Mouse (Mus musculus) lung, embryonic 14.5 days (tissue): ENCODE data around the gene Lrch3. TPM values are rescaled to one million over a fixed set of nuclear protein-coding genes. Genes with fewer than 3 reads are reported as not detected.
"Not testable (repeated sequence)": the region's sequence is repeated elsewhere in the genome, so short reads cannot be mapped to it uniquely, and the experiment has no call there.

Experiments
- ATAC-seq: fragments of 200-750 bp; cut with Nextera tagmentation; 2 replicates; pipeline ENCODE4 v1.8.0; 2017; ENCODE audit warnings: mild to moderate bottlenecking, moderate TSS enrichment, moderate library complexity; ENCODE audit not compliant: insufficient read depth
- DNase-seq: peaks from one replicate; pipeline ENCODE4 v3.0.0-alpha.2; 2015
- H3K27ac ChIP-seq: fragments of 300-500 bp; sonication (generic); 2 replicates; pipeline ENCODE4 v1.5.1; 2014; ENCODE audit warnings: low read depth, mild to moderate bottlenecking, moderate library complexity
- H3K27me3 ChIP-seq: fragments of 300-500 bp; sonication (generic); 2 replicates; pipeline ENCODE4 v1.6.1; 2014; ENCODE audit warnings: low read length, control low read depth; ENCODE audit not compliant: insufficient read depth
- H3K36me3 ChIP-seq: fragments of 300-500 bp; sonication (generic); 2 replicates; pipeline ENCODE4 v1.6.1; 2014; ENCODE audit warnings: control low read depth; ENCODE audit not compliant: insufficient read depth
- H3K4me1 ChIP-seq: fragments of 300-500 bp; sonication (generic); 2 replicates; pipeline ENCODE4 v1.6.1; 2014; ENCODE audit warnings: antibody characterized with exemption, control low read depth; ENCODE audit not compliant: insufficient read depth
- H3K4me2 ChIP-seq: fragments of 300-500 bp; sonication (generic); 2 replicates; pipeline ENCODE4 v1.6.1; 2014; ENCODE audit warnings: mild to moderate bottlenecking
- H3K4me3 ChIP-seq: fragments of 300-500 bp; sonication (generic); 2 replicates; pipeline ENCODE4 v1.5.1; 2014; ENCODE audit warnings: low read depth, low read length
- H3K9ac ChIP-seq: fragments of 300-500 bp; sonication (generic); 2 replicates; pipeline ENCODE4 v1.6.1; 2014
- H3K9me3 ChIP-seq: fragments of 300-500 bp; sonication (generic); 2 replicates; pipeline ENCODE4 v1.6.1; 2016; ENCODE audit warnings: low read depth, low read length, control low read depth
- CTCF ChIP-seq: IDR thresholded peaks from 2 replicates; pipeline ENCODE4 v1.5.1; 2016; ENCODE audit warnings: antibody characterized with exemption, low read depth
- WGBS: fragments of 180-500 bp; shearing (Covaris S2); extraction: QIAGEN DNeasy Blood & Tissue Kit; methylation state at CpG from one replicate; pipeline ENCODE4 v1.1.7; 2014; 5-methylcytosine and 5-hydroxymethylcytosine counted together
- polyA plus RNA-seq: library from polyadenylated mRNA; unstranded; fragments of >200 nt; fragmentation: Nextera tagmentation; extraction: Ambion mirVana; gene quantifications from 2 replicates; pipeline ENCODE4 v1.2.1, GENCODE M21; 2014

The Lrch3 gene
- polyA plus RNA-seq, 1 experiment from 2014 or later = 26.9 TPM

GRCm38 (mm10) chr16:32913212-32913611, 688 bp upstream of the Lrch3 start:
- no peaks in the 10 kb centered on the region for H3K9me3 ChIP-seq
- H3K27me3 ChIP-seq = no peaks in the 10 kb centered on the region
- H3K9ac ChIP-seq = no peak overlapping the region
- peak overlapping the region; percentile 95 for H3K4me3 ChIP-seq
- no peaks in the 10 kb centered on the region for H3K36me3 ChIP-seq
- WGBS = 50% methylated on average over 7 of the region's 7 CpGs
- no peak for DNase-seq
- no peak for TF ChIP-seq CTCF
- no peak overlapping the region for H3K27ac ChIP-seq
- H3K4me1 ChIP-seq = 0 out of 2 replicates have a peak, but pooled peaks cover 6% of the 10 kb centered on the region
- ATAC-seq = no peak
- H3K4me2 ChIP-seq = peak overlapping the region; percentile 80

- Histone ChIP-seq H3K4me1 (0 out of 2 replicates have a peak, but pooled peaks cover 6% of the 10 kb centered on the region), H3K4me2 (peak overlapping the region; percentile 80)
- WGBS = 59% methylated on average over 9 of the region's 9 CpGs
Observed at GRCm38 (mm10) chr16:32915292-32916068, 1.6 kb downstream of the Lrch3 start.

GRCm38 (mm10) chr16:32926629-32927028, 12.7 kb downstream of the Lrch3 start:
- not testable (repeated sequence) for H3K4me1 ChIP-seq, H3K27me3 ChIP-seq, DNase-seq, H3K36me3 ChIP-seq, H3K9ac ChIP-seq, H3K4me3 ChIP-seq, ATAC-seq, H3K9me3 ChIP-seq, H3K4me2 ChIP-seq, H3K27ac ChIP-seq
- 88% methylated on average over 9 of the region's 9 CpGs for WGBS

More at GRCm38 (mm10) chr16:32915292-32916068, 1.6 kb downstream of the Lrch3 start:
- no peak overlapping the region; the same call in 1 of the 2 replicates for H3K9ac ChIP-seq
- DNase-seq (peak; percentile 11), ATAC-seq (no peak)
- TF ChIP-seq CTCF = no peak
- H3K36me3 ChIP-seq = no peaks in the 10 kb centered on the region
- no peaks in the 10 kb centered on the region for H3K9me3 ChIP-seq
- no peaks in the 10 kb centered on the region for H3K27me3 ChIP-seq
- no peak overlapping the region for H3K27ac ChIP-seq
- H3K4me3 ChIP-seq = peak overlapping the region; percentile 95

- Histone ChIP-seq H3K4me3 (no peak overlapping the region), H3K4me1 (no peaks in the 10 kb centered on the region), H3K9me3 (no peaks in the 10 kb centered on the region), H3K27me3 (no peaks in the 10 kb centered on the region), H3K27ac (no peak overlapping the region), H3K9ac (no peak overlapping the region), H3K4me2 (no peak overlapping the region), H3K36me3 (peaks cover 5% of the 10 kb centered on the region; the same call in 1 of the 2 replicates)
- no peak for DNase-seq
- no peak for TF ChIP-seq CTCF
- no peak for ATAC-seq
- 84% methylated on average over 8 of the region's 8 CpGs for WGBS
Observed at GRCm38 (mm10) chr16:32927044-32927443, 13.1 kb downstream of the Lrch3 start.

- DNase-seq = no peak
- no peak for ATAC-seq
- no peak overlapping the region for H3K4me3 ChIP-seq
- H3K9ac ChIP-seq = no peak overlapping the region
- peaks cover 5% of the 10 kb centered on the region; the same call in 1 of the 2 replicates for H3K36me3 ChIP-seq
- H3K4me1 ChIP-seq = no peaks in the 10 kb centered on the region
- no peaks in the 10 kb centered on the region for H3K9me3 ChIP-seq
- WGBS = 27% methylated on average over 2 of the region's 2 CpGs
- no peak overlapping the region for H3K4me2 ChIP-seq
- H3K27ac ChIP-seq = no peak overlapping the region
- no peak for TF ChIP-seq CTCF
- H3K27me3 ChIP-seq = no peaks in the 10 kb centered on the region
Observed at GRCm38 (mm10) chr16:32929918-32930317, 16.0 kb downstream of the Lrch3 start.

GRCm38 (mm10) chr16:32934470-32934869, 20.6 kb downstream of the Lrch3 start:
- Histone ChIP-seq H3K9me3 (no peaks in the 10 kb centered on the region), H3K27me3 (no peaks in the 10 kb centered on the region), H3K4me2 (no peak overlapping the region), H3K4me3 (no peak overlapping the region), H3K36me3 (no peaks in the 10 kb centered on the region), H3K27ac (no peak overlapping the region), H3K4me1 (no peaks in the 10 kb centered on the region), H3K9ac (no peak overlapping the region)
- WGBS = 62% methylated on average over 2 of the region's 2 CpGs
- no peak for ATAC-seq
- peak; percentile 30 for DNase-seq
- TF ChIP-seq CTCF = no peak

GRCm38 (mm10) chr16:32935088-32935487, 21.2 kb downstream of the Lrch3 start:
- no peaks in the 10 kb centered on the region for H3K27me3 ChIP-seq
- TF ChIP-seq CTCF = no peak
- no peak for DNase-seq
- H3K4me3 ChIP-seq = no peak overlapping the region
- 66% methylated on average over 1 of the region's 1 CpGs for WGBS
- ATAC-seq = no peak
- no peaks in the 10 kb centered on the region for H3K36me3 ChIP-seq
- no peak overlapping the region for H3K4me2 ChIP-seq
- H3K27ac ChIP-seq = no peak overlapping the region
- no peaks in the 10 kb centered on the region for H3K9me3 ChIP-seq
- H3K9ac ChIP-seq = no peak overlapping the region
- no peaks in the 10 kb centered on the region for H3K4me1 ChIP-seq
